Mouse (Mus musculus): ENCODE data around the gene Ap4m1. TPM values are rescaled to one million over a fixed set of nuclear protein-coding genes. Genes with fewer than 3 reads are reported as not detected.
A peak's percentile ranks its signal among the peaks of the same experiment; 100 is the strongest.

Ap4m1 gene
- 10.3 and 10.8 TPM in 2 replicates for polyA plus RNA-seq (2012; rRNA removed)
- polyA plus RNA-seq (2014; fragmentation: Nextera tagmentation; extraction: Ambion mirVana): 3.9 and 4.6 TPM in 2 replicates

- peak within 1 kb of the TSS; percentile 82 for H3K4me2 ChIP-seq (ENCODE audit: low read depth)
- H3K27me3 ChIP-seq (ENCODE audit: control insufficient read depth, insufficient read depth, low read length): no peaks in the 10 kb centered on the region
- peak; percentile 86 for ATAC-seq (ENCODE audit: insufficient read depth)
- 1% methylated on average over 54 of the region's 54 CpGs for WGBS (ENCODE audit: insufficient replicate concordance)
- H3K27ac ChIP-seq: peak within 1 kb of the TSS; percentile 92
- TF ChIP-seq EP300 (IDR thresholded peaks at IDR 0.05; ENCODE audit: low read depth): peak; percentile 44
- peak; percentile 35 for TF ChIP-seq CTCF (IDR thresholded peaks at IDR 0.05; ENCODE audit: low read depth)
- H3K9ac ChIP-seq (replicated peaks): peak within 1 kb of the TSS; percentile 96
- H3K9me3 ChIP-seq (ENCODE audit: control insufficient read depth, low read length): no peaks in the 10 kb centered on the region
- peaks cover 45% of the 10 kb centered on the region for H3K36me3 ChIP-seq (replicated peaks; ENCODE audit: control insufficient read depth, insufficient read depth, low read depth)
- H3K4me3 ChIP-seq (ENCODE audit: insufficient read depth in 1 of 2, low read depth in 2 of 2, low read length in 2 of 2): peak within 1 kb of the TSS; percentile 88 to 90
- H3K4me1 ChIP-seq (replicated peaks; ENCODE audit: control insufficient read depth in 2 of 2, insufficient read depth in 2 of 2, low read length in 1 of 2): peaks cover 15 to 16% of the 10 kb centered on the region in 2 experiments
- peak; percentile 97 to 98 (median 97) for DNase-seq (ENCODE audit: low read depth in 3 of 3, low spot score in 3 of 3)
These were observed at the start of gene Ap4m1, which contains the start of gene Mcm7 for GRCm38 (mm10) chr5:138171695-138172491. Gene Ap4m1 (plus strand): TSS chr5:138172002. Gene Mcm7 (minus strand): TSS chr5:138172422.

GRCm38 (mm10) chr5:138132425-138133064, 39.3 kb upstream of the Ap4m1 start:
- Histone ChIP-seq H3K9ac (replicated peaks) (no peak overlapping the region), H3K4me1 (replicated peaks; ENCODE audit: control insufficient read depth in 2 of 2, insufficient read depth in 2 of 2, low read length in 1 of 2) (peaks cover 9% of the 10 kb centered on the region in 2 experiments), H3K9me3 (ENCODE audit: control insufficient read depth, low read length) (no peaks in the 10 kb centered on the region), H3K36me3 (replicated peaks; ENCODE audit: control insufficient read depth, insufficient read depth, low read depth) (peaks cover 29% of the 10 kb centered on the region), H3K4me2 (ENCODE audit: low read depth) (no peak overlapping the region), H3K27me3 (ENCODE audit: control insufficient read depth, insufficient read depth, low read length) (no peaks in the 10 kb centered on the region), H3K4me3 (ENCODE audit: insufficient read depth in 1 of 2, low read depth in 2 of 2, low read length in 2 of 2) (no peak overlapping the region), H3K27ac (no peak overlapping the region)
- 85% methylated on average over 5 of the region's 5 CpGs for WGBS (ENCODE audit: insufficient replicate concordance)
- ATAC-seq (ENCODE audit: insufficient read depth) (no peak), DNase-seq (ENCODE audit: low read depth in 3 of 3, low spot score in 3 of 3) (no peak)
- TF ChIP-seq EP300 (IDR thresholded peaks at IDR 0.05; ENCODE audit: low read depth) (no peak), CTCF (IDR thresholded peaks at IDR 0.05; ENCODE audit: low read depth) (no peak)

GRCm38 (mm10) chr5:138137257-138137656, 34.5 kb upstream of the Ap4m1 start:
- Histone ChIP-seq H3K27me3 (ENCODE audit: control insufficient read depth, insufficient read depth, low read length) (no peaks in the 10 kb centered on the region), H3K4me3 (ENCODE audit: insufficient read depth in 1 of 2, low read depth in 2 of 2, low read length in 2 of 2) (no peak overlapping the region), H3K4me2 (ENCODE audit: low read depth) (0 out of 2 replicates have a peak overlapping the region, but pooled peaks have one; percentile 6), H3K9me3 (ENCODE audit: control insufficient read depth, low read length) (no peaks in the 10 kb centered on the region), H3K9ac (replicated peaks) (no peak overlapping the region), H3K4me1 (replicated peaks; ENCODE audit: control insufficient read depth in 2 of 2, insufficient read depth in 2 of 2, low read length in 1 of 2) (peaks cover 10 to 12% of the 10 kb centered on the region in 2 experiments), H3K27ac (no peak overlapping the region; the same call in 1 of the 2 replicates), H3K36me3 (replicated peaks; ENCODE audit: control insufficient read depth, insufficient read depth, low read depth) (peaks cover 9% of the 10 kb centered on the region)
- peak; percentile 80 for ATAC-seq (ENCODE audit: insufficient read depth)
- TF ChIP-seq EP300 (IDR thresholded peaks at IDR 0.05; ENCODE audit: low read depth): peak; percentile 36; the same call in 1 of the 2 replicates
- TF ChIP-seq CTCF (IDR thresholded peaks at IDR 0.05; ENCODE audit: low read depth): no peak
- DNase-seq (ENCODE audit: low read depth in 3 of 3, low spot score in 3 of 3): no peak
- whole genome bisulfite sequencing (ENCODE audit: insufficient replicate concordance): 17% methylated on average over 4 of the region's 4 CpGs

GRCm38 (mm10) chr5:138137935-138138549, 33.8 kb upstream of the Ap4m1 start:
- Histone ChIP-seq H3K4me2 (ENCODE audit: low read depth) (no peak overlapping the region), H3K27ac (no peak overlapping the region), H3K4me1 (replicated peaks; ENCODE audit: control insufficient read depth in 2 of 2, insufficient read depth in 2 of 2, low read length in 1 of 2) (peaks cover 10 to 12% of the 10 kb centered on the region in 2 experiments), H3K27me3 (ENCODE audit: control insufficient read depth, insufficient read depth, low read length) (no peaks in the 10 kb centered on the region), H3K9me3 (ENCODE audit: control insufficient read depth, low read length) (no peaks in the 10 kb centered on the region), H3K9ac (replicated peaks) (no peak overlapping the region), H3K36me3 (replicated peaks; ENCODE audit: control insufficient read depth, insufficient read depth, low read depth) (peaks cover 5% of the 10 kb centered on the region), H3K4me3 (ENCODE audit: insufficient read depth in 1 of 2, low read depth in 2 of 2, low read length in 2 of 2) (no peak overlapping the region)
- ATAC-seq (ENCODE audit: insufficient read depth): peak; percentile 68; the same call in 1 of the 2 replicates
- DNase-seq (ENCODE audit: low read depth in 3 of 3, low spot score in 3 of 3): peak in 2 of 3 experiments; percentile 49 to 58
- TF ChIP-seq EP300 (IDR thresholded peaks at IDR 0.05; ENCODE audit: low read depth) (no peak), CTCF (IDR thresholded peaks at IDR 0.05; ENCODE audit: low read depth) (peak; percentile 79)
- WGBS (ENCODE audit: insufficient replicate concordance): 48% methylated on average over 8 of the region's 8 CpGs
